Mouse (Mus musculus) kidney, adult 2 months (tissue): ENCODE measurements at regions not wholly inside any gene's neighbourhood (a gene's known extent, or its start where the extent isn't known, plus 50 kb on each side); places are given as distances from the start of the nearest gene placed in this dataset.

ENCODE experiments used
- CTCF ChIP-seq: fragments of 200-500 bp; conservative IDR thresholded peaks from 2 replicates; pipeline ENCODE4 v1.5.1; 2011; ENCODE audit warnings: low read depth, mild to moderate bottlenecking, control low read depth, low read length, moderate library complexity, mixed read lengths; ENCODE audit not compliant: insufficient read depth, insufficient read length
- POLR2A ChIP-seq: fragments of 200-500 bp; IDR thresholded peaks from one replicate; pipeline ENCODE4 v1.6.1; 2011; ENCODE audit warnings: low read depth, low read length, control low read depth

DNA sequence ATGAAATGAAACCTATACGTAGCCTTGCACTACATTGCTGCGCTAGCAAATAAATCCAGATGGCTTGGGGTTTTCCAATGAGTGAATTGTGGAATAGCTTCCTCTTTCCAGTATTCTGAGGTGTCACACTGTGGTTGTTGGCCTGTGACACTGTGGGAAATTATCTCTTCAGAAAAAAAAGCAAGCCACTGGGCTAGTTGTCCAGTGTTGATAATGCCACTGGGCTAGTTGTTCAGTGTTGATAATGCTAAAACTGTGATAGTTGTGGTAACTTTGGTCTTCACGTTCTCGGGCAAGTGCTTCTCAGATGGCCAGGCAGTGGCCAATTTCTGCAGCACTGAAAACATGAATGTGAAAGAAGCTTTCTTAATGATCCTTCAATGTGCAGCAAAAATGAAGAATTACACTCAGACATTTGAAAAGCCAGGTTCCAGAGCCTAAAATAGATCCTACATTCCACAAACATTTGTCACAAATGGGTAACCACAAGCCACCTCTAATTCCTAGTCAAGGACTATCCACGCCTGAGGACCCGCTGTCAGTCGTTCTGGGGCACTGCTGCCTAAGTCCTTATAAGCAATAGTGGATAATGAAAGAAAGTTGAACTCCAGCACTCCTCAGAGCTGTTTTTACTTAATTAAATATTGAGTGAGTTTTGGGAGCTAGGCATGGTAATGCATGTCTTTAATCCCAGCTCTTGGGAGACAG lies 328.9 kb upstream of the Rsrc1 start:
- TF ChIP-seq POLR2A (no peak), CTCF (no peak)
